Mouse (Mus musculus): ENCODE results near the gene Tlr3.

- no peak for TF ChIP-seq CTCF (IDR thresholded peaks at IDR 0.05; ENCODE audit: low read depth)
- no peak for TF ChIP-seq EP300 (IDR thresholded peaks at IDR 0.05; ENCODE audit: low read depth)
These were observed 47.0 kb upstream of the Tlr3 start for GRCm38 (mm10) chr8:45457874-45458273.

All from liver, embryonic 14.5 days (tissue).